Mouse (Mus musculus) neural tube, embryonic 14.5 days (tissue): ENCODE data around the gene Gins1. TPM values are rescaled to one million over a fixed set of nuclear protein-coding genes. Genes with fewer than 3 reads are reported as not detected.

Source experiments
- ATAC-seq: fragments of 200-750 bp; cut with Nextera tagmentation; 2 replicates; pipeline ENCODE4 v1.8.0; 2017; ENCODE audit warnings: low read depth, mild to moderate bottlenecking, moderate TSS enrichment, moderate library complexity
- H3K27ac ChIP-seq: fragments of 300-500 bp; sonication (generic); 2 replicates; pipeline ENCODE4 v1.5.1; 2014; ENCODE audit warnings: low read depth, mild to moderate bottlenecking, control low read depth, low read length, moderate library complexity, mixed read lengths
- H3K27me3 ChIP-seq: fragments of 300-500 bp; sonication (generic); 2 replicates; pipeline ENCODE4 v1.6.1; 2014; ENCODE audit warnings: low read length; ENCODE audit not compliant: control insufficient read depth, insufficient read depth
- H3K36me3 ChIP-seq: fragments of 300-500 bp; sonication (generic); 2 replicates; pipeline ENCODE4 v1.6.1; 2014; ENCODE audit warnings: low read length, mixed read lengths; ENCODE audit not compliant: control insufficient read depth, insufficient read depth
- H3K4me1 ChIP-seq: fragments of 300-500 bp; sonication (generic); 2 replicates; pipeline ENCODE4 v1.6.1; 2014; ENCODE audit warnings: low read length; ENCODE audit not compliant: control insufficient read depth, insufficient read depth
- H3K4me2 ChIP-seq: fragments of 300-500 bp; sonication (generic); 2 replicates; pipeline ENCODE4 v1.6.1; 2014; ENCODE audit warnings: mild to moderate bottlenecking, low read depth, low read length, control low read depth
- H3K4me3 ChIP-seq: fragments of 300-500 bp; sonication (generic); 2 replicates; pipeline ENCODE4 v1.5.1; 2014; ENCODE audit warnings: low read depth, low read length, control low read depth, mixed read lengths
- H3K9ac ChIP-seq: fragments of 300-500 bp; sonication (generic); replicated peaks from 2 replicates; pipeline ENCODE4 v1.6.1; 2014; ENCODE audit warnings: low read depth, mild to moderate bottlenecking, control low read depth, low read length, mixed read lengths
- H3K9me3 ChIP-seq: fragments of 300-500 bp; sonication (generic); 2 replicates; pipeline ENCODE4 v1.6.1; 2016; ENCODE audit warnings: low read length; ENCODE audit not compliant: control insufficient read depth
- WGBS: fragments of 180-500 bp; shearing (Covaris S2); extraction: QIAGEN DNeasy Blood & Tissue Kit; methylation state at CpG from one replicate; pipeline ENCODE4 v1.1.7; 2014; 5-methylcytosine and 5-hydroxymethylcytosine counted together
- polyA plus RNA-seq: library from polyadenylated mRNA; unstranded; fragments of >200 nt; fragmentation: Nextera tagmentation; extraction: Ambion mirVana; gene quantifications from 2 replicates; pipeline ENCODE4 v1.2.1, GENCODE M21; 2014

The Gins1 gene
- 11.5 and 15.2 TPM in 2 replicates for polyA plus RNA-seq

DNA sequence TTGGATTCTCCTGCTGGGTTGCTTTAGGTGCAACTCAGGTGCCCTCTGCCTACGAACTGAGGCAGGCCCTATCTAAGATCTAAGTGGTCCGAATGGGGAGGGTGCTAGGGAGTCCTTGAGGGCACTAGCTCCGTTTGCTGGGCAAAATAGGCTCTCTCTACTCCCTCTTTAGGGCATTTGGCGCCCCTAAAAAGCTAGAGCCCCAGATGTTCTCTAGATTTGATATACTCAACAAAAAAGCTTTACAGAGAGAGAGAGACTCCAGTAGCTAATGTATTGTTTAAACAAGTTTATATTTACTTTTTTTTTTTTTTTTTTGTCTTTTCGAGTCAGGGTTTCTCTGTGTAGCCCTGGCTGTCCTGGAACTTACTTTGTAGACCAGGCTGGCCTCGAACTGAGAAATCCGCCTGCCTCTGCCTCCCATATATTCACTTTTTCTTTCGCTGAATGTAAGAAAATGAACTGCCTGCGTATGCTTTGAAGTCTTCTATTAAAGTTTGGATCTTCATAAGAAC is at the start of gene Gins1:
Gene Gins1 (plus strand): TSS at position 465 of the 515 bp plus-strand sequence.
- Histone ChIP-seq H3K9me3 (no peaks in the 10 kb centered on the region), H3K27me3 (no peaks in the 10 kb centered on the region), H3K27ac (peak within 1 kb of the TSS; percentile 88), H3K4me3 (peak within 1 kb of the TSS; percentile 87), H3K36me3 (no peaks in the 10 kb centered on the region), H3K9ac (peak within 1 kb of the TSS; percentile 88), H3K4me2 (peak within 1 kb of the TSS; percentile 90), H3K4me1 (peaks cover 13% of the 10 kb centered on the region)
- ATAC-seq, result no peak
- WGBS, result 42% methylated on average over 9 of the region's 9 CpGs

GRCm38 (mm10) chr2:150858724-150859487 is 46.3 kb upstream of the Gins1 start:
- H3K36me3 ChIP-seq, result no peaks in the 10 kb centered on the region
- H3K9ac ChIP-seq, result no peak overlapping the region
- ATAC-seq, result no peak
- no peak overlapping the region for H3K4me2 ChIP-seq
- H3K27ac ChIP-seq, result no peak overlapping the region
- 87% methylated on average over 9 of the region's 9 CpGs for WGBS
- H3K27me3 ChIP-seq, result no peaks in the 10 kb centered on the region
- H3K4me3 ChIP-seq, result no peak overlapping the region
- no peaks in the 10 kb centered on the region for H3K4me1 ChIP-seq
- no peaks in the 10 kb centered on the region for H3K9me3 ChIP-seq

DNA sequence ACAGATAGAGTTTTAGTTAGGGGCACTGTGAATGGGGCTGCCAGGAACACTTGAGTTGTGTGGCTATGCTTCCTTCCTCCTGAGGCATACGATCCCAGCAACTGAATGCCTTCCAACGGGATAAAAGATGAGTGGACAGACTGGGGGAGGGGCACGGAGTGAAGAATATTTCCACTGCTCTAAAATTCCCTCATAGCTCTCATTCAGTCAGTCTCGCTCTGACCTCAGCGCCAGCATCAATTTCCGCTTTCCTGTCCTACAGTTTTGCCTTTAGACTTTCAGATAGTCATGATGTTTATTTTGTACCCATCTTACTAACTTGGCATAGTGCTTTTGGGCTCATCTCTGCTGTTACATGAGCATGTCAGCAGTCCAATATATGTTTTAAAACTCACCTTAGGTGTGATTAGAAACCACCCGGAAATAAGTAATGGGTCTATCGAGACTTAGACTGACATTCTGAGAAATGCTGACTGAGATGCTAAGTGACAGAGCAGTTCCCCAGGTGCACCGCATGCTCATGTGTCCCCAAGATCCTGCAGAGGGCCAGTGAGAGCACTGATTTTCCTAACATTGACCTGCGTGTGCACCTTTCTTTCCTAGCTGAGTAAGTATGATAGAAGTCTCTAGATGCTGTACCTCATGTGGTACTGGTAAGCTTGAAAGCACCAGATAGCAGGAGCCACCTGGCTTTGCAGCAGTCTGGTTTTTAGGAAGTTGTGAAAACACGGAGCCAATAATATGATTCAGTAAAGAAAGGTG is 45.3 kb upstream of the Gins1 start:
- H3K4me2 ChIP-seq, result no peak overlapping the region
- no peaks in the 10 kb centered on the region for H3K36me3 ChIP-seq
- ATAC-seq, result no peak
- no peaks in the 10 kb centered on the region for H3K4me1 ChIP-seq
- 80% methylated on average over 11 of the region's 11 CpGs for WGBS
- no peaks in the 10 kb centered on the region for H3K27me3 ChIP-seq
- H3K4me3 ChIP-seq, result no peak overlapping the region
- H3K27ac ChIP-seq, result no peak overlapping the region
- H3K9ac ChIP-seq, result no peak overlapping the region
- H3K9me3 ChIP-seq, result no peaks in the 10 kb centered on the region

DNA sequence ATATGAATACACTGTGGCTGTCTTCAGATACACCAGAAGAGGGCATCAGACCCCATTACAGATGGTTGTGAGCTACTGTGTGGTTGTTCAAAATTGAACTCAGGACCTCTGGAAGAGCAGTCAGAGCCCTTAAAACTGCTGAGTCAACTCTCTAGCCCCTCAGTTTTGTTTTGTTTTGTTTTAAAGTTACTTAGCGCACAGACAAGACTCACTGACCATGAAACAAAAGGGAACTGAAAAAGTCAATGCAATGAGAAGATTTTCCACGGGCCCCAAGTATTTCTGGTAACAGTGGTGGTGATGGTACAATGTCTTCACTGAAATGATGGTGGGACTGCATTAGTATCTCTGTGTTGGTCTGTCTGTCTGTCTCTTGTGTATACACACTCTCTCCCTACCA is 44.1 kb upstream of the Gins1 start:
- no peak overlapping the region for H3K9ac ChIP-seq
- H3K27ac ChIP-seq, result no peak overlapping the region
- no peaks in the 10 kb centered on the region for H3K27me3 ChIP-seq
- WGBS, result 93% methylated on average over 2 of the region's 2 CpGs
- no peaks in the 10 kb centered on the region for H3K4me1 ChIP-seq
- no peak for ATAC-seq
- no peak overlapping the region for H3K4me2 ChIP-seq
- no peaks in the 10 kb centered on the region for H3K9me3 ChIP-seq
- no peak overlapping the region for H3K4me3 ChIP-seq
- no peaks in the 10 kb centered on the region for H3K36me3 ChIP-seq

GRCm38 (mm10) chr2:150867021-150867420 is 38.2 kb upstream of the Gins1 start:
- Histone ChIP-seq H3K9ac (no peak overlapping the region), H3K27ac (no peak overlapping the region), H3K4me2 (no peak overlapping the region), H3K27me3 (no peaks in the 10 kb centered on the region), H3K4me3 (no peak overlapping the region), H3K9me3 (no peaks in the 10 kb centered on the region), H3K4me1 (no peaks in the 10 kb centered on the region), H3K36me3 (no peaks in the 10 kb centered on the region)
- 92% methylated on average over 2 of the region's 2 CpGs for WGBS
- no peak for ATAC-seq

DNA sequence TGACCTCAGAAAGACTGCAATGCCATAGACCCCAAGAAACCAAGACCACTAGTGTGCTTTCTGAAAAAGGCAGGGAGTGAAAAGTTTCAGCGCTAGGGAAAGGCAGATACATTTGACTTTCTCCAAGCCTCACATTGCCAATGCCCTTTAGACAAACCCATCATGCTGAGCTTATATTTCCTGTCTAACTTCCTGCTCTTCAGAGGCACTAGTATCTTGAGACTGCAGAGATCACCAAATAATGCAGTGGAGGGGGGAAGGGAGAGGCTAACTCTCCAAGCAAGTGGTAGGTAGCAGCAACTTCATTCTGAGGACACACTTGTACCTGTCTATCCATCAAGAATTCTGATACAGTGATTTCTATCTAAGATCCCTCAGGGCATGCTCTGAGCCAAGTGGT is 35.8 kb upstream of the Gins1 start:
- no peaks in the 10 kb centered on the region for H3K4me1 ChIP-seq
- no peaks in the 10 kb centered on the region for H3K9me3 ChIP-seq
- no peak overlapping the region for H3K4me3 ChIP-seq
- H3K36me3 ChIP-seq, result no peaks in the 10 kb centered on the region
- no peak for ATAC-seq
- WGBS, result 97% methylated on average over 1 of the region's 1 CpGs
- no peak overlapping the region for H3K4me2 ChIP-seq
- H3K27ac ChIP-seq, result no peak overlapping the region
- H3K9ac ChIP-seq, result no peak overlapping the region
- H3K27me3 ChIP-seq, result no peaks in the 10 kb centered on the region

- Histone ChIP-seq H3K4me2 (no peak overlapping the region), H3K9ac (no peak overlapping the region), H3K27me3 (no peaks in the 10 kb centered on the region), H3K4me3 (no peak overlapping the region), H3K9me3 (no peaks in the 10 kb centered on the region), H3K27ac (no peak overlapping the region), H3K36me3 (no peaks in the 10 kb centered on the region), H3K4me1 (no peaks in the 10 kb centered on the region)
- 91% methylated on average over 1 of the region's 1 CpGs for WGBS
- ATAC-seq, result no peak
Observed at GRCm38 (mm10) chr2:150874508-150874907, 30.7 kb upstream of the Gins1 start.

- 100% methylated on average over 1 of the region's 1 CpGs for WGBS
- Histone ChIP-seq H3K4me1 (no peaks in the 10 kb centered on the region), H3K4me3 (no peak overlapping the region), H3K4me2 (no peak overlapping the region), H3K9me3 (no peaks in the 10 kb centered on the region), H3K27me3 (no peaks in the 10 kb centered on the region), H3K9ac (no peak overlapping the region), H3K27ac (no peak overlapping the region), H3K36me3 (no peaks in the 10 kb centered on the region)
- ATAC-seq, result no peak
Observed at GRCm38 (mm10) chr2:150875226-150875625, 30.0 kb upstream of the Gins1 start.

GRCm38 (mm10) chr2:150877561-150877960 is 27.6 kb upstream of the Gins1 start:
- no peak for ATAC-seq
- no peak overlapping the region for H3K4me2 ChIP-seq
- H3K36me3 ChIP-seq, result no peaks in the 10 kb centered on the region
- no peaks in the 10 kb centered on the region for H3K9me3 ChIP-seq
- no peak overlapping the region for H3K9ac ChIP-seq
- no peak overlapping the region for H3K4me3 ChIP-seq
- no peak overlapping the region for H3K27ac ChIP-seq
- H3K27me3 ChIP-seq, result no peaks in the 10 kb centered on the region
- H3K4me1 ChIP-seq, result no peaks in the 10 kb centered on the region
- 94% methylated on average over 4 of the region's 4 CpGs for WGBS
